In the genomic region with DNA sequence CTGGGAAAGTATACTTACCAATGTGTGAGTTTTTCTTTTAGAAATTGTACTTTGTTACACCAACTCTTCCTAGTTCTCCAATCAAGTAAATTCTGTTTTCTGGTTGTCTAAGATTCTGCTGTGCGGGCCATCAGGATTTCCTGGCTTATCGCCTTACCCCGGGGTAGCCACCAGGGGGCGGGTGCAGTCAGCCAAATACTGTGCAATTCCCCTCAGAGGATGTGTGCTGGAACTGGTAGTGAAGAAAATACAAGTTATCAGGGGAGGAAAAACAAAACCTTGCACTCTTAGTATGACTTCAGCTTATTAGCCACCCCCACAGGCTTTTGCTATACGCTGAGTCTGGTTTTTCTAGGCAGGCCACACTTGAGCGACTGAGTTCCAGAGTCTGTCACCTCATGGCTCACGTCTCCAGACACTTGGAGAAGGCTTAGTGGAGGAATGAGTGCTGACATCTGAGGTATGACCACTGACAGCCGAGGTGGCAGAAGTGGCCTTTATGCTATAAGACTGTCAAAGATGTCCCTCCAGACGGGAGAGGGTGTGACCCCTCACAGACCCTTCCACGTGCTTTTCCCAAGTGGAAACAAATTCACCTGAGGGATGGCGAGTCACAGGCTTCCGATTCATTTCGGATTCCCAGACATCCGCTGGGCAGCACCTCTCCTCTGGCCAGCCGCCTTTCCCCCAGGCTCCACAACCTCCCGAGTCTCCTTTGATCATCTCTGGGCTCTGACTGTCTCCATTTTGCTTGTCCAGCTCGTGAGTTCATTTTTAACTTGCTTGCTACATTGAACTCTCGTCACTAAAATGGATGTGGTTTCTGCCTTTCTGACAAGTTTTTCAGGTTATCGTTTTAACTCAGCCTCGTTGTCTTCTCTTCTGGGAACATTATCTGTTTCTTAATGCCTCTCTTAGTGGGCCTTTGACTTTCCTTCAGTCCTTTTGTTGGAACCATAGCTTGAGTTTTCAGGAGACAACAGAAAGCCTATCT, we compare ENCODE assay signal across 8 mouse cellular contexts.
DNase-seq lines count a peak whose midpoint lies in the region; ATAC-seq and TF ChIP-seq lines count a peak whose summit lies in the region.

No protein-coding gene starts in this region.

- H3K4me1 ChIP-seq in heart, adult 2 months (ENCODE audit: control insufficient read depth, insufficient read depth, low read length), result peaks cover 13% of the 10 kb centered on the region
- H3K4me1 ChIP-seq in lung, postnatal 0 days (ENCODE audit: insufficient read depth, low read depth, low read length), result no peaks in the 10 kb centered on the region; the same call in 1 of the 2 replicates

- peak; percentile 68 for ATAC-seq in frontal cortex, adult (ENCODE audit: low TSS enrichment)
- peak; percentile 39 for ATAC-seq in lung, postnatal 0 days

- 46% methylated on average over 20 of the region's 20 CpGs for WGBS in heart, adult 2 months
- 59% methylated on average over 20 of the region's 20 CpGs for WGBS in lung, postnatal 0 days

- no peak overlapping the region; the same call in 1 of the 2 replicates for H3K27ac ChIP-seq in heart, adult 2 months
- H3K27ac ChIP-seq in lung, postnatal 0 days (ENCODE audit: low read length), result no peak overlapping the region

- no peak overlapping the region for H3K4me3 ChIP-seq in heart, adult 2 months
- no peak overlapping the region for H3K4me3 ChIP-seq in lung, postnatal 0 days (ENCODE audit: low read depth, low read length)

- no peaks in the 10 kb centered on the region for H3K9me3 ChIP-seq in lung, postnatal 0 days (ENCODE audit: low read length)

- DNase-seq in frontal cortex, postnatal 25 days (ENCODE audit: low spot score in 2 of 2), result no peak
- peak; percentile 71 for DNase-seq in T-cell, adult 2 months (ENCODE audit: low spot score)
- DNase-seq in embryo, embryonic 11.5 days (ENCODE audit: low read depth, low spot score), result peak; percentile 31
- peak; percentile 63 to 75 for DNase-seq in heart, adult 2 months
- DNase-seq in kidney, postnatal 10 days, result peak; percentile 78
- DNase-seq in lung, postnatal 0 days (ENCODE audit: low spot score), result peak; percentile 79
- DNase-seq in right cerebral cortex, postnatal 25 days, result peak; percentile 44

- intact Hi-C loops in heart, adult 2 months (cut with DNase I), result loop anchor here (5.0 to 10.0 kb wide), 2 partner anchors 602 to 885 kb away; no protein-coding TSS in a partner anchor

- H3K27me3 ChIP-seq in heart, adult 2 months (ENCODE audit: control insufficient read depth, insufficient read depth, low read length), result no peaks in the 10 kb centered on the region
- no peaks in the 10 kb centered on the region for H3K27me3 ChIP-seq in lung, postnatal 0 days (replicated peaks; ENCODE audit: insufficient read depth, low read length)

- H3K4me2 ChIP-seq in lung, postnatal 0 days (replicated peaks; ENCODE audit: low read depth, low read length), result no peak overlapping the region

- TF ChIP-seq CTCF in heart, adult 2 months (IDR thresholded peaks at IDR 0.05), result no peak; the same call in none of the 2 replicates
- peak; percentile 84 for TF ChIP-seq CTCF in lung, postnatal 0 days (IDR thresholded peaks at IDR 0.05)

- TF ChIP-seq POLR2A in heart, adult 2 months (IDR thresholded peaks at IDR 0.05; ENCODE audit: insufficient read depth, low read depth, low read length), result no peak

- TF ChIP-seq EP300 in heart, adult 2 months (IDR thresholded peaks at IDR 0.05; ENCODE audit: insufficient read depth, low read depth, low read length), result peak; percentile 58; the same call in 1 of the 2 replicates
- TF ChIP-seq EP300 in lung, postnatal 0 days (IDR thresholded peaks at IDR 0.05), result no peak

- no peaks in the 10 kb centered on the region for H3K79me2 ChIP-seq in heart, adult 2 months (replicated peaks; ENCODE audit: control insufficient read depth, insufficient read depth, low read length)

- no peak overlapping the region for H3K9ac ChIP-seq in heart, adult 2 months (ENCODE audit: low read depth, low read length)
- H3K9ac ChIP-seq in lung, postnatal 0 days (replicated peaks; ENCODE audit: low read depth), result no peak overlapping the region

- no peaks in the 10 kb centered on the region for H3K36me3 ChIP-seq in heart, adult 2 months (ENCODE audit: control insufficient read depth, insufficient read depth, low read length)
- H3K36me3 ChIP-seq in lung, postnatal 0 days (ENCODE audit: insufficient read depth, low read length), result no peaks in the 10 kb centered on the region

Comparison
In these comparisons a context has a peak if more than half of its experiments do, and no peak if none do; other contexts are left out.
1. DNase-seq: peak in T-cell, adult 2 months (single experiment), embryo, embryonic 11.5 days (single experiment), heart, adult 2 months (2 of 2), kidney, postnatal 10 days (single experiment), lung, postnatal 0 days (single experiment) and right cerebral cortex, postnatal 25 days (single experiment); none in frontal cortex, postnatal 25 days (0 of 2).